Mouse (Mus musculus) midbrain, embryonic 11.5 days (tissue): ENCODE measurements at regions not wholly inside any gene's neighbourhood (a gene's known extent, or its start where the extent isn't known, plus 50 kb on each side); places are given as distances from the start of the nearest gene placed in this dataset.

Source experiments
- ATAC-seq: fragments of 200-750 bp; cut with Nextera tagmentation; 2 replicates; pipeline ENCODE4 v1.8.0; 2017; ENCODE audit warnings: moderate TSS enrichment, moderate library complexity; ENCODE audit not compliant: low FRiP score
- DNase-seq: peaks from one replicate; pipeline ENCODE4 v3.0.0; 2015; ENCODE audit warnings: low spot score; ENCODE audit errors: missing footprints
- H3K27ac ChIP-seq: fragments of 300-500 bp; sonication (generic); 2 replicates; pipeline ENCODE4 v1.5.1; 2014; ENCODE audit warnings: low read depth, low read length
- H3K27me3 ChIP-seq: fragments of 300-500 bp; sonication (generic); 2 replicates; pipeline ENCODE4 v1.6.1; 2014; ENCODE audit warnings: mild to moderate bottlenecking, low read length, moderate library complexity, mixed read lengths; ENCODE audit not compliant: control insufficient read depth, insufficient read depth
- H3K36me3 ChIP-seq: fragments of 300-500 bp; sonication (generic); 2 replicates; pipeline ENCODE4 v1.6.1; 2014; ENCODE audit warnings: mild to moderate bottlenecking, low read length, moderate library complexity, mixed read lengths; ENCODE audit not compliant: control insufficient read depth, insufficient read depth
- H3K4me1 ChIP-seq: fragments of 300-500 bp; sonication (generic); 2 replicates; pipeline ENCODE4 v1.6.1; 2014; ENCODE audit warnings: low read length; ENCODE audit not compliant: control insufficient read depth, insufficient read depth
- H3K4me2 ChIP-seq: fragments of 300-500 bp; sonication (generic); 2 replicates; pipeline ENCODE4 v1.6.1; 2014; ENCODE audit warnings: mild to moderate bottlenecking, moderate library complexity
- H3K4me3 ChIP-seq: fragments of 300-500 bp; sonication (generic); 2 replicates; pipeline ENCODE4 v1.5.1; 2014; ENCODE audit warnings: low read depth, low read length
- H3K9ac ChIP-seq: fragments of 300-500 bp; sonication (generic); 2 replicates; pipeline ENCODE4 v1.6.1; 2014; ENCODE audit warnings: low read length
- H3K9me3 ChIP-seq: fragments of 300-500 bp; sonication (generic); 2 replicates; pipeline ENCODE4 v1.6.1; 2016; ENCODE audit warnings: low read length; ENCODE audit not compliant: control insufficient read depth
- WGBS: fragments of 180-500 bp; shearing (Covaris S2); extraction: QIAGEN DNeasy Blood & Tissue Kit; methylation state at CpG from one replicate; pipeline ENCODE4 v1.1.7; 2014; 5-methylcytosine and 5-hydroxymethylcytosine counted together

GRCm38 (mm10) chr6:67186537-67187274 is 51.3 kb upstream of the Serbp1 start:
- peak; percentile 51 for DNase-seq
- 81% methylated on average over 7 of the region's 7 CpGs for whole genome bisulfite sequencing
- no peak overlapping the region for H3K27ac ChIP-seq
- H3K27me3 ChIP-seq: no peaks in the 10 kb centered on the region
- H3K9me3 ChIP-seq: no peaks in the 10 kb centered on the region
- H3K4me3 ChIP-seq: no peak overlapping the region
- H3K4me2 ChIP-seq: no peak overlapping the region
- H3K36me3 ChIP-seq: no peaks in the 10 kb centered on the region
- H3K9ac ChIP-seq: no peak overlapping the region
- H3K4me1 ChIP-seq: no peaks in the 10 kb centered on the region
- ATAC-seq: no peak

GRCm38 (mm10) chr6:67184662-67185061 is 53.3 kb upstream of the Serbp1 start:
- DNase-seq: peak; percentile 44
- H3K9me3 ChIP-seq: no peaks in the 10 kb centered on the region
- H3K27ac ChIP-seq: no peak overlapping the region
- H3K9ac ChIP-seq: no peak overlapping the region
- H3K4me1 ChIP-seq: no peaks in the 10 kb centered on the region
- no peaks in the 10 kb centered on the region for H3K27me3 ChIP-seq
- WGBS: 89% methylated on average over 2 of the region's 2 CpGs
- ATAC-seq: no peak
- H3K4me3 ChIP-seq: no peak overlapping the region
- H3K36me3 ChIP-seq: no peaks in the 10 kb centered on the region
- H3K4me2 ChIP-seq: no peak overlapping the region

- 87% methylated on average over 15 of the region's 15 CpGs for WGBS
- peak; percentile 75 for DNase-seq
- no peaks in the 10 kb centered on the region for H3K4me1 ChIP-seq
These were observed 54.3 kb upstream of the Serbp1 start for GRCm38 (mm10) chr6:67183481-67184215.

DNA sequence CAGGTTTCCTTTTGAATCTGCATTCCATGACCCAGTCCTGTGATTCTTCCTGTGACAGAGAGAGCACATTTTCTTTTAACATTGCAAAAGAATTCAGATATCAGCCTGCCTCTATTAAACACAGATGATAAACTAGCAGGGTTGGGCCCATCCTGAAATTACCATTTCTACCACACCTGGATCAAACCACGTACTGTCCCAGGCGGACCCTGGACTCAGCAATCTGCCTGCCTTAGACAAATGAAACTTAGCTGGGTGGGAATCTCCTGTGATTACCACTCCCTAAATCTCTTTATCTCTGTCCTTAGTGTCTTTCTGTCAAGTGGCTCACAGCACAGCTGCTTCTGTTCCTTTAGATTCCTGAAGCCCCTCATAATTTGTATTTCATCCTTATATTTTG is 55.5 kb upstream of the Serbp1 start:
- Histone ChIP-seq H3K4me2 (no peak overlapping the region), H3K36me3 (no peaks in the 10 kb centered on the region), H3K27me3 (no peaks in the 10 kb centered on the region), H3K27ac (no peak overlapping the region), H3K9me3 (no peaks in the 10 kb centered on the region), H3K9ac (no peak overlapping the region), H3K4me1 (no peaks in the 10 kb centered on the region), H3K4me3 (no peak overlapping the region)
- ATAC-seq (no peak), DNase-seq (peak; percentile 28)
- 84% methylated on average over 2 of the region's 2 CpGs for WGBS

More at GRCm38 (mm10) chr6:67183481-67184215, 54.3 kb upstream of the Serbp1 start:
- Histone ChIP-seq H3K4me3 (no peak overlapping the region), H3K36me3 (no peaks in the 10 kb centered on the region), H3K4me2 (no peak overlapping the region), H3K27me3 (no peaks in the 10 kb centered on the region), H3K9ac (no peak overlapping the region), H3K9me3 (no peaks in the 10 kb centered on the region), H3K27ac (no peak overlapping the region)
- ATAC-seq: no peak

- Histone ChIP-seq H3K9me3 (no peaks in the 10 kb centered on the region), H3K27me3 (no peaks in the 10 kb centered on the region), H3K36me3 (no peaks in the 10 kb centered on the region), H3K27ac (no peak overlapping the region), H3K4me1 (no peaks in the 10 kb centered on the region), H3K9ac (no peak overlapping the region), H3K4me2 (no peak overlapping the region), H3K4me3 (no peak overlapping the region)
- ATAC-seq (no peak), DNase-seq (no peak)
- 86% methylated on average over 4 of the region's 4 CpGs for WGBS
These were observed 56.5 kb upstream of the Serbp1 start for GRCm38 (mm10) chr6:67181459-67181858.

- Histone ChIP-seq H3K4me2 (no peak overlapping the region), H3K27me3 (no peaks in the 10 kb centered on the region), H3K9ac (no peak overlapping the region), H3K36me3 (no peaks in the 10 kb centered on the region), H3K4me3 (no peak overlapping the region), H3K27ac (no peak overlapping the region), H3K9me3 (no peaks in the 10 kb centered on the region), H3K4me1 (no peaks in the 10 kb centered on the region)
- 84% methylated on average over 7 of the region's 7 CpGs for WGBS
- ATAC-seq: no peak
- peak; percentile 8 for DNase-seq
These were observed 58.6 kb upstream of the Serbp1 start for GRCm38 (mm10) chr6:67179416-67179815.

DNA sequence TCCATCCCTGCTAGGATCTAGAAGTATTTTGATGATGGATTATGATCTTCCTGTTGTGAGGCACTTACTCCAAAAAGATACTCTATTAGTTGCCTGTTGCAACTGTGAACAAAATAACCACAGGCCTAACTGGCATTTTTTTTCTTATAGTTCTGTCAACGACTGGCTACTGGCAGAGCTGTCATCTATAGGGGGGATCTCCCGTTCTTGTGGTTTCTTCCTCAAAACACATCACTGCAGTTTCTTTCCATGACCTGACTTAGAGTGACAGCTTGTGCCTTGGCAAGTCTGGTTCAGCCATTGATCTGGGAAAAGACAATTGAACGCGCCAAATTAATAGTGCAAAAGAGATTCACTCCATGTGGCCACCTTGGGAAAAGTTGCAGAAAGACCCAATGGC is 59.4 kb upstream of the Serbp1 start:
- Histone ChIP-seq H3K9me3 (no peaks in the 10 kb centered on the region), H3K9ac (no peak overlapping the region), H3K27ac (no peak overlapping the region), H3K36me3 (no peaks in the 10 kb centered on the region), H3K4me2 (no peak overlapping the region), H3K4me3 (no peak overlapping the region), H3K4me1 (no peaks in the 10 kb centered on the region), H3K27me3 (no peaks in the 10 kb centered on the region)
- DNase-seq: no peak
- no peak for ATAC-seq
- 92% methylated on average over 4 of the region's 4 CpGs for WGBS

- Histone ChIP-seq H3K27ac (no peak overlapping the region), H3K9ac (no peak overlapping the region), H3K9me3 (no peaks in the 10 kb centered on the region), H3K27me3 (no peaks in the 10 kb centered on the region), H3K4me2 (no peak overlapping the region), H3K4me3 (no peak overlapping the region), H3K36me3 (no peaks in the 10 kb centered on the region), H3K4me1 (no peaks in the 10 kb centered on the region)
- DNase-seq (peak; percentile 67), ATAC-seq (no peak)
- 89% methylated on average over 1 of the region's 1 CpGs for WGBS
These were observed 59.9 kb upstream of the Serbp1 start for GRCm38 (mm10) chr6:67178101-67178500.

- H3K4me3 ChIP-seq: no peak overlapping the region
- no peaks in the 10 kb centered on the region for H3K27me3 ChIP-seq
- no peaks in the 10 kb centered on the region for H3K9me3 ChIP-seq
- ATAC-seq (no peak), DNase-seq (peak; percentile 79)
- H3K4me1 ChIP-seq: no peaks in the 10 kb centered on the region
- 87% methylated on average over 5 of the region's 5 CpGs for WGBS
- H3K27ac ChIP-seq: no peak overlapping the region
- no peak overlapping the region for H3K9ac ChIP-seq
- H3K4me2 ChIP-seq: no peak overlapping the region
- H3K36me3 ChIP-seq: no peaks in the 10 kb centered on the region
These were observed 67.4 kb upstream of the Serbp1 start for GRCm38 (mm10) chr6:67170674-67170946.
